Mouse (Mus musculus) mouse embryonic stem cell (cell line): Measurements from ENCODE around the gene Olfr1359.
"Not testable (repeated sequence)": the region's sequence is repeated elsewhere in the genome, so short reads cannot be mapped to it uniquely, and the experiment has no call there.

Experiments
- in situ Hi-C, 2 experiments: fragments of 300-500 bp; cut with MboI; formaldehyde crosslinking; loops; 1 replicate in 1 of 2; 3 replicates in 1 of 2; pipeline ENCODE4 v1.14.3; 2019 to 2020; ENCODE audit warnings: low sequenced_read_pairs in 2 of 2, low pct_unique_long_range_greater_than_20kb in 1 of 2, mixed read lengths in 1 of 2; ENCODE audit not compliant: unreplicated experiment in 1 of 2

Gene Olfr1359

DNA sequence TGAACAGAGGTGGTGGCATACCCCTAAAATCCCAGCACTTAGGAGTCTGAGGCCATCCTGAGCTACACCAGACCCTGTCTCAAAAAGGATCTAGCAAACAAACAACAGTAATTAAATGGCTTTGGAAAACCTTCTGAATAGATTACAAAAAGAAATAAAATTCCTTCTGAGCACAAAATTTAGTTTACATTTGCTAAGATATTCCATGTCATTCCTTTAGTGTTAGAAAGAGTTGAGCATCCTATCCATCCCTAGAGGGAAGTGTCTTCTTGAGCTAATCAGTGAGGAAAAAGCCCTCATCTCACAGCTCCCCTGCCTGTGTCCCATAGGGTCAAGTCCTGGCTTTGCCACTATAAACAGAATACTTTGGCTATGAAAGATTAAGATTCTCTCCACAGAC is at the start of gene Olfr1359:
TSS of gene Olfr1359 (plus strand) at position 301 of the 400 bp plus-strand sequence.
- in situ Hi-C loops = loop anchor here (25.0 kb wide), 1 partner anchor 311 kb away; no protein-coding TSS in a partner anchor

DNA sequence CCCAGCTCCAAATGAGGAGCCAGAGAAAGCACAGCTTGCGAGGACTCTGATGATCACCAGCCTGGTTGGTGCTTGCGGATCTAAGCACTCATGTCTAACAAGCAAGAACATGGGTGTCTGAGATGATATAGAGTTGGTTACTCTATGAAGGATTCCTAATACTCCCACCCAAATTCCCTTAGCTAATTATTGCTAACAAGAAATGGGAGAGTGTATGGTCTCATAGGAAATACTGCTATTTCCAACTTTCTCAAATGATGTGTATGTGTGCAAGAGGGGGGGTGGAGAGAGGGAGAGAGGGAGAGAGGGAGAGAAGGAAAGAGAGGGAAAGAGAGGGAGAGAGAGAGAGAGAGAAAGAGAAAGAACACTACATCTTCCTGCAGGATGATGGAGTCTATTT is 34.6 kb upstream of the Olfr1359 start, which contains the start of gene Olfr1361:
TSS of gene Olfr1361 (minus strand) at position 101 of the 400 bp plus-strand sequence.
- in situ Hi-C loops = no loop called here

DNA sequence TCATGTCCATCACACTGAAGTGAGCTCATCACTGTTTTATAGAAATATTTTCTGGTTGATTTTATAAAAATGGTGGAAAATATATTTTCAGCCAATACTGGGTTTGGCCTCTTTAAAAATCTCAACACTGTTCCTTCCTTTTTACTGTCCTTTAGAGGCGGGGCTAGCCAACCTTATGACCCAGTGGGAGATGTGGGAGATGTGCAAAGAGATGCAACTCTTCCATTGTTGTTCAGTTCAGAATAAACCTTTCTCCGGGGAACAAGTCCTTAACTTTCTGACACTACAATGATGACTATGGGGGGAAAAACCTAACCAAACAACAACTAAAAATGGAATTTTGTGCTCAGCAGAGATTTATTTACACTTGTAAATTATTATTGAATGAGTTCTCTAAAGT is 20.6 kb upstream of the Olfr1359 start, which contains the start of gene Olfr1360:
TSS of gene Olfr1360 (minus strand) at position 101 of the 400 bp plus-strand sequence.
- in situ Hi-C loops = loop anchor here (25.0 kb wide), 1 partner anchor 290 kb away; no protein-coding TSS in a partner anchor

DNA sequence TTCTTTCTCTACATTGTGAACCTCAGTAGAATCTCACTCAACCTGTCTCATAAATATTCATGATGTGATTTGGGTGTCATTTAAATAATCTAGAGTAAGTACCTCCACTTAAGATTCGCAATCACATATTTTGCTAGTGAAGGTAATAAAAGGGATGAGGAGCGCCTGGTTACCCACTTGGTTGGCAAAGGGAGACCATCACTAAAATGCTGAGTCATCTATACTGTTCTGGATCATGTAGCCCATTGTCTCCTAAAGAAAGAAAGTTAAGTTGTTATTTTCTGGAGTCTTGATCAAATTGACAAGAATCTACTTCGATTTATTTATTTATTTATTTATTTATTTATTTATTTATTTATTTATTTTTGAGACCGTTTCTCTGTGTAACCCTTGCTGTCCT is 8.8 kb downstream of the Olfr1359 start:
- in situ Hi-C loops = no loop called here

DNA sequence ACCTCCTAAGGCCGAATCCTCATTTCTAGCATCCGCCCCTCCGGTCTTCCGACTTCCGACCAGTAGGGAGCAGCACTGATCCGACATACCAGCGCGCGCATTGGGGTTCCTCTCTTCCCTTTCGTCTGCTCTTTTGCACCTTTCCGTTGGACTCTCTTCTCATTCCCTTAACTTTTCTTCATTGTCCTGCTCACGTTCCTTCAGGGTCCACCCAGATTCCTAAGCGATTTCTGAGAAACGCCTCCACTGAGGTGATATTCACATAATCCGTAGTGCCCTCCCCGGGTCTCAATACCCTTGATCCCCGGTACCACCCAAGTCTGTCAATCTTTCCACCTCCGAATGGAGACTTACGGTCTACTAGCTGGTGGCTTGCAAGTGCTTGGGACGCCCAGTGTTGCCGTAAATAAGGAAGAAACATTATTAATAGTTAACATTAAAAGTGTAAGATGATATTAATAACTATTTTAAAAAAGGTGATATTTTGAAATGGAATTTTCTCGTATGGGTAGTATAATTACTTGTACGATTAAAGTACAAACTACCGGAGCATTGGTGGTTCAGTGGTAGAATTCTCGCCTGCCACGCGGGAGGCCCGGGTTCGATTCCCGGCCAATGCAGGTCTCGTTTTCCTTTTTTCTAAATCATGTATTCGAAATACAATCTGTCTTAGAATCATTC is 12.3 kb downstream of the Olfr1359 start:
- in situ Hi-C loops = loop anchor here (5.0 to 10.0 kb wide), 2 partner anchors 317 to 325 kb away; partner anchors contain the start of genes Hist1h2ah (in 1 of the 2) and Hist1h2bk (in 1 of the 2)

DNA sequence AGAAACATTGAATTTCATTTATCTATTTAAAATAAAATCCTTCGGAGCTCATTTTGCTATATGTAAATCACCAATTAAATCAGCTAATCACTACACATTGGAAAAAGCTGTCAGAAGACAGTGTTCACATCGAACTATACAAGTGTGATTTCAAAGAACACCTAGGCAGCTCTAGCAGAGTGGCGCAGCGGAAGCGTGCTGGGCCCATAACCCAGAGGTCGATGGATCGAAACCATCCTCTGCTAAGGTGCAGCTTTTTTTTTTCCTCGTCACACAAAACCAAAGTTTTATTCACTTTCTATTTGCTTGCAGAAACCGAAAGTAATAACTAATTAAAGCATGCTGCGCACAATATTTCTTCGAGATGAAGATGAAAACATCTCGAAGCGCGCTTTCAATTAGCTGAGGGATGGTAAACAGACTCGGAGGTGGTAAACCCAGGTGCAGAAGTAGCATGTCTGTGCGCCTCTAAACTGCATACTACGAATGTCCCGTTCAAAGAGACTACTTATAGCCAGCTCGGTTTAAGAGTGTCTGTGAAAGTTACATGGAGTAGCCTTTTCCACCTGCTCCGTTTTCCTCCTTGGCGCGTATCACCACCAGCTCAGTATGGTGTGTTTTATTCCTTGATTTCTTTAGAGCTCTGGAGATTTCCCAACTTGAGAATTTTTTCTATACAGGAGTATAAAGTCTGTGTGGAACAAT is 13.1 kb downstream of the Olfr1359 start:
- in situ Hi-C loops = loop anchor here (5.0 to 10.0 kb wide), 2 partner anchors 316 to 324 kb away; partner anchors contain the start of genes Hist1h2ah (in 1 of the 2) and Hist1h2bk (in 1 of the 2)

DNA sequence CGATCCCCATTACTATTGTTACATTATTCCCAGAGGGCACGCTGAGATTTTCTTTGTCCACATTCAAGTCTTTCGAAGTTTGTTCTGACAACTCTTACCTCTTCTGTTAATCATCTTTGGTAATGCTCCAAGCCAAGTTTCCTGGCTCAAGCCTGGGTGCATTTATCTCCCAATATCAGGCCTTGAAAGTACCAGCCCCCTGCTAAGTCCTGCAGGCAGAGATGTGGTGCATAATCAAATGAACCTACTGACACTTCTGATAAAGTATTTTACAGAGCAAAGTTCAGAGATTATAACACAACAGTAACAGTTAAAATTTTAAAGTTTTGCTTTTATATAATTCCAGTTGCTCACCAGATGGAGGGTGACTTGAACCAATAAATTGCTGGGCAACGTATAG is 13.8 kb downstream of the Olfr1359 start:
- in situ Hi-C loops = loop anchor here (5.0 to 10.0 kb wide), 2 partner anchors 316 to 323 kb away; partner anchors contain the start of genes Hist1h2ah (in 1 of the 2) and Hist1h2bk (in 1 of the 2)

DNA sequence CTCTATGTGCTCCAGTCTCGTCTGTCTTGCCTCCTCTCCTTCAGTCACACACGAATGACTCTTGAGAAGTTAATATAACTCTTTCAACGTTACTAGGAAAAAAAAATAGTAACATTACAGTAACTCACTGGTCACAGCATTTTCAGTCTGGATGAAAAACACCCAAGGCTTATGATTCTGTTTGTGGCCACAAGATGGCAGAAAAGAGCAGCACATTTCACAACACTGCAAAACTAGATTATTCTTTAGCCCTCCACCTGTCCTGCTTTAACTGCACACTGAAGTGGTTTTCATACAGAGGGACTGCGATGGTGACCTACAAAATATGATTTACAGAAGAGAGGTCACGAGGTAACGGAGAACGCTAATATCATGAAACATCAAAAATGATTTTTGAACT is 16.8 kb downstream of the Olfr1359 start:
- in situ Hi-C loops = loop anchor here (5.0 to 10.0 kb wide), 2 partner anchors 313 to 320 kb away; partner anchors contain the start of genes Hist1h2ah (in 1 of the 2) and Hist1h2bk (in 1 of the 2)

DNA sequence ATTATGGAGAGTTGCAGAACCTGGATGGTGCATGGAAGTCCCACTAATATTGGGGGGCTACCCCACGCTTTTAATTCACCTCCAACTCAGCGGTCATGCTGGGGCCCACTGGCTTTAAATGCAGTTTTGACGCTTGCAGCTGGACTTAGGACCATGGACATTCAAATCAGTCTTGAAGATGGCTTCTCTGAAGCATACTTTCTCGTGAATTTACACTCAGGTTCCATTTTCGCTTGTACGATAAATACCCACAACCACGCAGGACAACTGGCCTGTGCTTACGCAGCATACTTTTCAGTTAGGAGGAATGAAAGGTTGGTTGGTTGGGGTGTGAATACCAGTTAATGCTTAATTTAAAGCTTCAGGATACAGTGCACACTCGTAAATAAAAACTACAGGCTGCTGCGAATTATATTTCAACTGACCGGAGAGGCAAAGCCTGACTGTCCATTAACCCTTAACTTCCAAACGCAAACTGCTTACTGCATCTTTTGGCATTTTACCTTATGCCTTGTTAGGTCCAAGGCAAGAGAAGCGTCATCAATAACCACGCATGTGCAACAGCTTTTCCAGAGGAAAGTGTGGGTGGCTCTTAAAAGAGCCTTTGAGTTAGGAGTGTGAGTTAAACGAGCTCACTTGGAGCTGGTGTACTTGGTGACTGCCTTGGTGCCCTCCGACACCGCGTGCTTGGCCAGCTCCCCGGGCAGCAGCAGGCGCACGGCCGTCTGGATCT is 17.4 kb downstream of the Olfr1359 start:
- in situ Hi-C loops = loop anchor here in 1 of 2 experiments (10.0 kb wide), 1 partner anchor 320 kb away; the partner anchor contains the start of genes Hist1h2ah and Hist1h2bk

DNA sequence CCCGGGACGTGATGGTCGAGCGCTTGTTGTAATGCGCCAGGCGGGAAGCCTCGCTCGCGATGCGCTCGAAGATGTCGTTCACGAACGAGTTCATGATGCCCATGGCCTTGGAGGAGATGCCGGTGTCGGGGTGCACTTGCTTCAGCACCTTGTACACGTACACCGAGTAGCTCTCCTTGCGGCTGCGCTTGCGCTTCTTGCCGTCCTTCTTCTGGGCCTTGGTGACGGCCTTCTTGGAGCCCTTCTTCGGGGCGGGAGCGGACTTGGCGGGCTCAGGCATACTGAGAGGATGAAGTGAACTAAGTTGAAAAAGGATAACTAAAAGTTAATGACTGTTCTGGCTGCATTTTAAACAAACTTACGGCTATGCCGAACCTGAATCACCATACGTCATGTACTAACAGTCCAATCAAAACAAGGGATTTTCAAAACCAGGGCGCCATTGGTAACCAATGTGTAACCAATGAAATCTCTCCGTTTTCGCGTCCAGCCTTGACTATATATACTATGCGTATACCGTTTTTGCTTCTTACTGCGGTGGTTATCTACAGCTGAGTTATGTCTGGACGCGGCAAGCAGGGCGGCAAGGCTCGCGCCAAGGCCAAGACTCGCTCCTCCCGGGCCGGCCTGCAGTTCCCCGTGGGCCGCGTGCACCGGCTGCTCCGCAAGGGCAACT is 18.1 kb downstream of the Olfr1359 start, which contains the start of the genes Hist1h2bl and Hist1h2ai:
TSS of gene Hist1h2bl (minus strand) at position 280 of the 676 bp plus-strand sequence.
TSS of gene Hist1h2ai (plus strand) at position 559 of the 676 bp plus-strand sequence.
- in situ Hi-C loops = loop anchor here in 1 of 2 experiments (10.0 kb wide), 1 partner anchor 319 kb away; the partner anchor contains the start of genes Hist1h2ah and Hist1h2bk

DNA sequence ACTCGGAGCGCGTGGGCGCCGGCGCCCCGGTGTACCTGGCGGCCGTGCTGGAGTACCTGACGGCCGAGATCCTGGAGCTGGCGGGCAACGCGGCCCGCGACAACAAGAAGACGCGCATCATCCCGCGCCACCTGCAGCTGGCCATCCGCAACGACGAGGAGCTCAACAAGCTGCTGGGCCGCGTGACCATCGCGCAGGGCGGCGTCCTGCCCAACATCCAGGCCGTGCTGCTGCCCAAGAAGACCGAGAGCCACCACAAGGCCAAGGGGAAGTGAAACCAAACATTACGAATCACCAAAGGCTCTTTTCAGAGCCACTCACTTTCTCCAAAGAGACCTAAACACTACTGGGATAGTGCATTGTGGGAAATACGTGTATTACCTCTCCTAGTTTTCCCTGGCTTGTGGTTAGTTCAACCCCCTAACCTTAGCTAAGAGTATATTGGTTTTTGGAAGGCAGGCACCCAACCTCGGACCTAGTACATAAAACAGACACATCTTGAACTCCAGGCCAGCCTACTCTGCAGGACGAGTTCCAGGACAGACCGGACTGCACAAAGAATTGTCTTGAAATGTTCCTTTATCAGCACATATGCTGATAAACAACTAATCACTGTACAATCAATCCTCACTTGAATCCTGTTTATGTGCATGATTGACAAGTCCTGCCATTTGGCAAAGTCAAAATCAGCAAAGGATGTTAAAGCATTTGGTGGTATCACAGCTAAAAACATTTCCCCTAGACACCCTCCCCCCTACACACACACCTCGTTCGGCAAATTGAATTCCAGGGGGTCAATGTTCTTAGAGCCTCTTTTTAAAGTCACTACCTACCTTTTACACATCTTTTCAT is 18.9 kb downstream of the Olfr1359 start:
- in situ Hi-C loops = loop anchor here in 1 of 2 experiments (10.0 kb wide), 1 partner anchor 318 kb away; the partner anchor contains the start of genes Hist1h2ah and Hist1h2bk

DNA sequence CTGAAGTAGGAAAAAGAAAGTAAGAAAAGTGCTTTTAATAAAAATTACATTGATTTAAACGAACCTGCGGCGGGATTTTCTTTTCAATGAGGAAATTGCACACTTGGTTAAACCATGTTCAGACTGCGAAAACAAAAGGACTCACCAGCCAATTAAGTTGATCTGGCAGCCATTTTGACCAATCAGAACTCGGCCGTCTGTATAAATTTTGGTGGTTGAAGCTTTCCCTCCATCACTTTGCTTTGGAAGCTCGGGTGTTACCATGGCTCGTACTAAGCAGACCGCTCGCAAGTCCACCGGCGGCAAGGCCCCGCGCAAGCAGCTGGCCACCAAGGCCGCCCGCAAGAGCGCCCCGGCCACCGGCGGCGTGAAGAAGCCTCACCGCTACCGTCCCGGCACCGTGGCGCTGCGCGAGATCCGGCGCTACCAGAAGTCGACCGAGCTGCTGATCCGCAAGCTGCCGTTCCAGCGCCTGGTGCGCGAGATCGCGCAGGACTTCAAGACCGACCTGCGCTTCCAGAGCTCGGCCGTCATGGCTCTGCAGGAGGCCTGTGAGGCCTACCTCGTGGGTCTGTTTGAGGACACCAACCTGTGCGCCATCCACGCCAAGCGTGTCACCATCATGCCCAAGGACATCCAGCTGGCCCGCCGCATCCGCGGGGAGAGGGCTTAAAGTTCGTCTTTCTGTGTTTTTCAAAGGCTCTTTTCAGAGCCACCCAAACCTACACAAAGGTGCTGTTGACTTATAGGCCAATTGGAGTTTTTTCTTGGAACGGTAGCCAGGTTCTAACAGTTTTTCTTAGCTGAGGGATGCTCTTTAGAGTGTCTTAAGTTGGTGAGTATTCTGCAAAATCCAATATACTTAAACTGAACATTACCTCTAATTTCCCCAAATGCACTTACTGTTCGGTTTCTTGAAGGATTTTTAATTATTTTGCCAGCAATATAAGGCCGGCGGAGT is 19.8 kb downstream of the Olfr1359 start, which contains the start of gene Hist1h3h:
TSS of gene Hist1h3h (plus strand) at position 263 of the 961 bp plus-strand sequence.
- in situ Hi-C loops = loop anchor here in 1 of 2 experiments (10.0 kb wide), 1 partner anchor 317 kb away; the partner anchor contains the start of genes Hist1h2ah and Hist1h2bk

DNA sequence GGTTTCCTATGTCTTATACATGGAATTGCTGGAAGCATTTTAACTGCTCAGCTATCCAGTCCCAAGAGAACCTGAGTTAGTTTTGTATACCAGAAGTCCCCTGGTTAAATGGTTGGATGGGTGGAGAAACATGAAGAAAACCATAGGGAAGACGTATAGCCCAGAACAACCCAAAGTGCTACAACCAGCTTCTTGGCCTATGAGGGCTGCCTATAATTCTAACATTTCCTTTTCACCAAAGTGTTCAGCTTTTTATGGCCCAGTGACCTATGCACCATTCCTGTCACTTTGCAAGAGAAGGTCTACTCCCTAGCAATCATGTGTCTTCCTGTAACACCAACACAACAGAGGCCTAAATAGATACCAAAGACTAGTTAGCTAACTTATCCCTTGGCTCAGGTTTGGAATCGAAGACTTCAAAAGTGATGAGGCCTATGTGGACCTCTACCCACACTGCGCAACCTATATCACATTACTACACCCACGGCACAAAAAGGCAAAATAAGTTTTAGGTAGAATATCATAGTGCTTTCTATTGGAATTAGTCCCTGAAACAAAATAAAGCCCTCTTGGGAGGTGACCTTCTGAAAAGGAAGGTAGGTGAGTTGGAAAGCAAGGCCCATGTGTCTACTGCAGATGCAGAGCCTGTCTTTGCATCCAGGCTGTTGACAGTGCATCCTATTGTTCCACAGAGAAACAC is 20.6 kb downstream of the Olfr1359 start:
- in situ Hi-C loops = loop anchor here in 1 of 2 experiments (10.0 kb wide), 1 partner anchor 316 kb away; the partner anchor contains the start of genes Hist1h2ah and Hist1h2bk

DNA sequence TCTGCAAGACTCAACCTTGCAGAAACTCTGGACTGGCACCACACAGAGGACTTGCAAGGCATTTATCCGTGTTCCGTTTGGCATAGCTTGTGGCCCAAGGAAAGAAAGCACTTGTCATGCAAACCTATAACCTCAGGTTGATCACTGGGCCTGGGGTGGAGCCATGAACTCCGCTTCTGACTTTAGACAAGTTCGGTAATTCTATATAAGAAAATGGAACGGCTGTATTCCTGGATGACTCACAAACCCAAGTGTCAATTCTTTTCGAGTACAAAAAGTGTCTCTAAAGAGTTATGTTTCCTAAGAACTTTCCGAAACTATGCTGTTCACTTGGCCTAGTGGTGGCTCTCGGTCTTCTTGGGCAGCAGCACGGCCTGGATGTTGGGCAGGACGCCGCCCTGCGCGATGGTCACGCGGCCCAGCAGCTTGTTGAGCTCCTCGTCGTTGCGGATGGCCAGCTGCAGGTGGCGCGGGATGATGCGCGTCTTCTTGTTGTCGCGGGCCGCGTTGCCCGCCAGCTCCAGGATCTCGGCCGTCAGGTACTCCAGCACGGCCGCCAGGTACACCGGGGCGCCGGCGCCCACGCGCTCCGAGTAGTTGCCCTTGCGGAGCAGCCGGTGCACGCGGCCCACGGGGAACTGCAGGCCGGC is 23.3 kb downstream of the Olfr1359 start:
- in situ Hi-C loops = not testable (repeated sequence)
